Mouse (Mus musculus) cerebellum, adult (tissue): Measurements from ENCODE around the gene Lrrc17.
"Not testable (repeated sequence)": the region's sequence is repeated elsewhere in the genome, so short reads cannot be mapped to it uniquely, and the experiment has no call there.

Experiments used
- ATAC-seq: cut with Nextera tagmentation; 2 replicates; pipeline ENCODE4 v1.9.2; 2017; ENCODE audit warnings: mild to moderate bottlenecking, moderate library complexity, mixed read lengths; ENCODE audit not compliant: insufficient number of reproducible peaks, low FRiP score, low TSS enrichment

Lrrc17 gene

DNA sequence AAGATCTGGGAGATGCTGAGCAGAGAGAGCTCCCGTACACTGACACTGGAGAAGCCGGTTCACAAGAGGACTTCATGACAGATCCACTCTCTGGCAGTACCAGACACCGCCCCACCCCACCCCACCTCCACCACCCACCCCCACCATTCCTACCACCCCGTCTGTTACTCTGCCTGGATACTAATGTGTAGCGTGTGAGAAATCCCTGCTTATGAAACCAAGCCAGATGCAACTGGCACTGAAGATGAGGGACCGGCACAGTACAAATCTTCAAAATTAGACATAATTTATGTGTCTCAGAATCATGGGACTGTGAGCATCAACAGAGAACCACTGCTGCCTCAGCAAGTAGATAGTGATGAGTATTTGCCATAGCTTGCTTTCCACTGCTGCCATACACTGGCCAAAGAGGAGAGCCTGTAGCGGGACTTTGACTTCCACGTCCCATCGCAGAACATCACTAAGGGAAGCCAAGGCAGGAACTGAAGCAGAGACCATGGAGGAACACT lies 49.9 kb downstream of the Lrrc17 start:
- no peak for ATAC-seq

DNA sequence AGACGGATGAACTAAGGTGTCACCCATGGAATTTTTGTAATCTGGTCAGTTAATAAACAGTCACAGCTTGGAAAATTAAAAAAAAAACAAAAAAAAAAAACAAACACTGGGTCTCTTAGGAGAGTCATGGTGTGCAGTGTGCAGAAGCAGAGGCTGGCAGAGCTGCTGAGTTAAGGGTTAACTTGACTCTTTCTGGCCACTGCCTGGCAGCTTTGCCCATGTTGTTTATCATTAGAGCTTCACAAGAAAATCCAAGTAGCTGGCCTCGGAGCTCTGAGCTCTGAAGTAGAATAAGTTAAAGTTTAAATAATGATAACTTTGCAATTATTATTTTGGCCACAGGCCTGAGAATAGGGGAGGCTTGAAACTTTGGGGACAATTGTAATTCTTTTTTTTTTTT lies 56.2 kb downstream of the Lrrc17 start:
- ATAC-seq, result not testable (repeated sequence)

DNA sequence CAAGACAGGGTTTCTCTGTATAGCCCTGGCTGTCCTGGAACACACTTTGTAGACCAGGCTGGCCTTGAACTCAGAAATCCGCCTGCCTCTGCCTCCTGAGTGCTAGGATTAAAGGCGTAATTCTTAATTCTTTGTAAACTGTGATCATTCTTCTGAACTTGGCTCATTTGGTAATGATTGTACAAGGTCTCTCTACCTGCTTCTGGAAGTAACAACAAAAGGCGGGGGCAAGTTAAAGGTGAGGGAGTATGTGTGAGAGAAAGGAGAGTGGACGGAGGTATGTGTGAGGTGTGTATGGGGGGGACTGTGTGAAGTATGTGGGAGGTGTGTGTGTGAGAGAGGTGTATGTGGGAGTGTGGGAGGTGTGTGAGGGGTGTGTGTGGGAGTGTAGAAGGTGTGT lies 56.6 kb downstream of the Lrrc17 start:
- ATAC-seq, result no peak

DNA sequence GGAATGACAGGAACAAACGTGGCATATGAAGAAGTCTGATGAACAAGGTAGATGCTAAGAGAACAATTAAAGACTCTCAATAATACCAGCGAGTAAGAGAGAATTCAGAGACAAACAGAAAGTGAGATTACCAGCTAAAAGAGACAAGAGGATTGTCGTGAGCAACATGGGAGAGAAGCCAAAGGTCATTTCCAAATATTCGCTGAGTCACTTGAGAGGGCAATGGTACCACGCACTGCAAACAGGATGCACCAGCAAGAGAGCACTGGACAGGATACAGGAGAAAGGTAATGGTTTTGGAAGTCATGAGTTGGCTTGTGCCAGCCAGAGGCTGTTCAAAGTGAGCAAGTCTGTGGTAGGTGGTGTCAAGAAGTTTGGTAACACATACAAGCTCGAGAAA lies 62.6 kb downstream of the Lrrc17 start:
- ATAC-seq, result no peak

DNA sequence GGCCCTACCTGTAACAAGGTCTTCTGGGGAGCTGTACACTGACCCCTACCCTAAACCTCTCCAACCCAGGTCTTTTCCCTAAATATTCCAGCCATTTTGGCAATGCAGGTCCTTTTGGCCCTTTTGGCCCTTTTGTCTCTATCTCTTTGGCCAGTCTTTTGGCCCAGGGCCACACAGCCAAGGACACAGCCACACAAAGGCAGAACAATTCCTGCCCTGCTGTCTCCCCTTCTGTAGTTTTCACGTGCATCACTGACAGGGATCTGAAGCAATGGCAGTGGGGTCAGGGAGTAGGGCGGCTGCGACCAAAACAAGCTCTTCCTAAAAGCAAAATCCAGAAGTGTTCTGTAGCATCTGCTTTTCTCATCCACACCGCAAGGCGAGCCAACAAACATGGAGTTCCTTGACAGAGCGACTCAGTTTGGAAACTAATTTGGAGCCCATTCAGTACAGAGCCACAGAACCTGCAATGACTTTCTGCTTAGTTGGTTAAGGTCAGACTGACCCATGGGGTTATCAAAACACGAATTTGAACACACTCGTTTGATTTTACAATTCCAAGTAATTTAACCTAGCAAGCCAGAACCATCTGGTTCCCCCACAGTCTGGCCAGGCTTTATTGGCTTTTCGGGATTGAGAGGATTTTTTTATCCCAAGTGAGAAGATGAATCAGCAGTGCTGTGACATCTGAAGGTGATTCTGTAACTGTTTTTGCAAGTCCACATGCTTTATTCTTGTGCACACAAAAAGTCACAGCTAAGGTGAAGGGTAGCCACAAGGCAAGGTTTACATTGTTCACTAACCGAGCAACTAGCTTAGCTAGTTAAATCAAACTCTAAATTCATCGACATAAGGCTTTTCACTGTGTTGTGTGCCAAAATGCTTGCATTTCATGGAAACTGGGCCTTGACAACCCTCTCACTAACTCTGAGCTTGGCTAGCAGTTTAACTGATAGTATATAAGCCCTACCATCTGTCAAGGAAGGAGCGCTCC lies 65.2 kb downstream of the Lrrc17 start:
- ATAC-seq, result peak; percentile 54

DNA sequence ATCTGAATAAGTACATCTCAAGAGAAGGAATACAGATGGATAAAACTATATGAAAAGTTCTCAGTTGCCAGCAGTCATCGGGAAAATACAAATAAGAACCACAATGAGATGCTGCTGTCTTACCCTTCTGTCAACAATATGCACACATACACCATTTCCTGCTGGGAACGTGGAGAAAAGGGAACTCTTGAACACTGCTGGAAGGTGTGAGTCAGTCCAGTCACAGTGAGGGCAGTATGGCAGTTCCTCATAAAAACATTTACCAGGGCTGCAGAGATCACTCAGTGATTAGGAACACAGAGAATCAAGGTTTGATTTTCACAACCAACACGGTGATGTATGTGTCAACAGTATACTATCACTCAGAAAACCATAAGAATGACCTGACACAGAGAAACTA lies 67.6 kb downstream of the Lrrc17 start:
- no peak for ATAC-seq

DNA sequence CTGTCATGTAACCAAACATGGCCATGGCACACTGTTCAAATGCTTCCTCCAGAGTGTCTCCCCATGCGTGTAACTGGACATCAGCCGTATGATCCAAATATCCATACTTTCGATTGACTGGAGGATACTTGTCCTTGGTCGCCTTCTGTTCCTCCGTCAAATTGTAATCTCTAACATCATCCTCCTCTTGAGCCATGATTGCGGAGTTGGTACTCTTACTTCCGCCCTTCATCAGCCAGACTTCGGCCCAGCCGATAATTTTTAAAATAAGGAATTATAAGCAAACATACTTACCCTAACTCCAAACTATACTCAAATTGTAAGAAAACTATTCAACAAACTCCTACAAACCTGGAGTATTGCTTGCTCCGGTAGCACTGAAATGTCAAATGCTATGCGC lies 70.9 kb downstream of the Lrrc17 start:
- ATAC-seq, result not testable (repeated sequence)

DNA sequence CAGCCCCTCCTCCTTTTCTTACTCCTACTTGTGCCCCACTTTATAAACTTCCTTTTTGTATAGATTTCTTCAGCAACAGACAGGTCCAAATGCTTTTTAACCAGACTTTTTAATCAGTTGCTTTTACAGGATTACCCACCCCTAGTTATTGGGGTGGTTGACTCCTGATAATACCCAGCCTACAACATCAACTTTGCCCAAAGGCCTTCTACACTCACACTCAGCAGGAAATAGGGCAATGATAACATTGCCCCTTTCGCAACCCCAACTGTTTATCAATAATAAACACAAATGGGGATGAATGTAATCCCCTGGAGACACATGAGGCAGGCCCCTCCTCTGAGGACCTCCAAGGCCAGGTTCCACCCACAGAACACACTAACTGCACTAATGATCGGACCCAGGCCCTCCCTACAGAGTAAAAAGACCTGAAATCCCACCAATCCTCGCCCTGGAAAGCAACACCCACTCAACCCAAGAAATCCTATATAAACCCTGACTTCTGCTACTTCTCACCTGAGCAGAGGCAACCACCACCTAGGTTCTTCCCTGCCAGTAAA lies 73.2 kb downstream of the Lrrc17 start:
- ATAC-seq, result no peak
